Mouse (Mus musculus): ENCODE data around the gene Gprc5a. TPM values are rescaled to one million over a fixed set of nuclear protein-coding genes. Genes with fewer than 3 reads are reported as not detected.

Gene Gprc5a
- 2.0 and 2.3 TPM in 2 replicates for polyA plus RNA-seq (2014; fragmentation: Nextera tagmentation; extraction: Ambion mirVana)

GRCm38 (mm10) chr6:135065236-135065957, at the start of gene Gprc5a:
Gprc5a (plus strand) TSS chr6:135065651.
- WGBS, result 1% methylated on average over 44 of the region's 44 CpGs
- ATAC-seq (replicated peaks; ENCODE audit: insufficient number of reproducible peaks, low FRiP score, low TSS enrichment, low read depth), result 0 out of 2 replicates have a peak, but pooled peaks have one; percentile 27

DNA sequence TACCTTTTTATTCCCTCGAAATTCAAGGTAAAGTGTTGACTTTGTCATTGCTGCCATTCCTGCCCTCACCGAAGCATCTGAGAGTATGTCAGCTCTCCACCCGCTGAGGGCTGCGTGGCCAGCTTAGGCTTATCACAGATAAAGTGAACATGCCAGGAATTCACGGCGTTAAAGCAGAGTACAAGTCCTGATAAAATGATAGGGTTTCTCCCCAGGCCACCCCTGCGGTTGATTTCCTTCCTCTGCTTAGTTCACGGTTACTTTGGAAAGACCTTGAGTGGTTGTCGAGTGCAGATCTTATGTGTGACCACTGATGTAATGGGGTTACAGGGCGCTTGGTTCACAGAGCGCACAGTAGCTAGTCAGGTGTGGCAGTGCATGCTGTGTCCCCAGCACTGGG, 48.2 kb upstream of the Gprc5a start:
- H3K9me3 ChIP-seq (replicated peaks; ENCODE audit: control insufficient read depth, low read length), result no peaks in the 10 kb centered on the region
- peaks cover 31% of the 10 kb centered on the region for H3K36me3 ChIP-seq (replicated peaks; ENCODE audit: control insufficient read depth, insufficient read depth, low read depth, low read length)
- DNase-seq (ENCODE audit: low spot score) (no peak), ATAC-seq (replicated peaks; ENCODE audit: insufficient number of reproducible peaks, low FRiP score, low TSS enrichment, low read depth) (no peak)
- no peaks in the 10 kb centered on the region for H3K27me3 ChIP-seq (ENCODE audit: control insufficient read depth, insufficient read depth, low read length)
- H3K4me1 ChIP-seq (ENCODE audit: control insufficient read depth, insufficient read depth, low read length), result 0 out of 2 replicates have a peak, but pooled peaks cover 1% of the 10 kb centered on the region
- WGBS, result 95% methylated on average over 11 of the region's 11 CpGs
- H3K9ac ChIP-seq (replicated peaks; ENCODE audit: low read length), result no peak overlapping the region
- H3K4me3 ChIP-seq (ENCODE audit: low read depth, low read length), result no peak overlapping the region
- H3K4me2 ChIP-seq (ENCODE audit: low read depth, low read length), result no peak overlapping the region
- no peak overlapping the region for H3K27ac ChIP-seq (replicated peaks; ENCODE audit: low read depth, low read length)

More at GRCm38 (mm10) chr6:135065236-135065957, at the start of gene Gprc5a:
- H3K27ac ChIP-seq (replicated peaks; ENCODE audit: low read depth, low read length), result no peak within 1 kb of the TSS
- peak within 1 kb of the TSS; percentile 47 for H3K9ac ChIP-seq (replicated peaks; ENCODE audit: low read length)
- H3K4me2 ChIP-seq (ENCODE audit: low read depth, low read length), result peak within 1 kb of the TSS; percentile 57
- peak within 1 kb of the TSS; percentile 37 for H3K4me3 ChIP-seq (ENCODE audit: low read depth, low read length)
- 0 out of 2 replicates have a peak, but pooled peaks cover 5% of the 10 kb centered on the region for H3K27me3 ChIP-seq (ENCODE audit: control insufficient read depth, insufficient read depth, low read length)
- no peaks in the 10 kb centered on the region for H3K9me3 ChIP-seq (replicated peaks; ENCODE audit: control insufficient read depth, low read length)
- H3K36me3 ChIP-seq (replicated peaks; ENCODE audit: control insufficient read depth, insufficient read depth, low read depth, low read length), result no peaks in the 10 kb centered on the region
- H3K4me1 ChIP-seq (ENCODE audit: control insufficient read depth, insufficient read depth, low read length), result peaks cover 3% of the 10 kb centered on the region; the same call in 1 of the 2 replicates
- peak; percentile 63 for DNase-seq (ENCODE audit: low spot score)

DNA sequence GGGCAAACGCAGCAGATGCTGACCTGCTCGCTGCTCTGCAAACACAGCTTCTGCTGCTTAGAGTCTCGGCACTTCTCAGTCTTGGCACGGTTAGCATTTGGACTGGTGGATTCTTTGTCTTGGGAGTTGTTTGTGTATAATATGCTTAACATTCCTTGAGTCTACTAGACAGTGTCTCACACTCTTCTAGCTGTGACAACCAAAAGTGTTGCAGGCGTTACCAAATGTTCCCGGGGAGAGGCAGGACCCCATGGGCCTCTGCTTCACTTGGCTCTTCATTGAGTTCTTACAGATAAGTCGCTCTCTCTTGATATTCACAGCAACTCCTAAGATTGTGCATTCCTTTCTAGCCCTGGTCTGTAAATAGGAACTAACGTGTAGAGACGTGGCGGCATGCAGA, 45.9 kb upstream of the Gprc5a start:
- Histone ChIP-seq H3K9ac (replicated peaks; ENCODE audit: low read length) (no peak overlapping the region), H3K4me1 (ENCODE audit: control insufficient read depth, insufficient read depth, low read length) (no peaks in the 10 kb centered on the region), H3K27ac (replicated peaks; ENCODE audit: low read depth, low read length) (no peak overlapping the region), H3K27me3 (ENCODE audit: control insufficient read depth, insufficient read depth, low read length) (no peaks in the 10 kb centered on the region), H3K4me2 (ENCODE audit: low read depth, low read length) (no peak overlapping the region), H3K36me3 (replicated peaks; ENCODE audit: control insufficient read depth, insufficient read depth, low read depth, low read length) (peaks cover 32% of the 10 kb centered on the region), H3K4me3 (ENCODE audit: low read depth, low read length) (no peak overlapping the region), H3K9me3 (replicated peaks; ENCODE audit: control insufficient read depth, low read length) (no peaks in the 10 kb centered on the region)
- ATAC-seq (replicated peaks; ENCODE audit: insufficient number of reproducible peaks, low FRiP score, low TSS enrichment, low read depth) (no peak), DNase-seq (ENCODE audit: low spot score) (no peak)
- WGBS, result 91% methylated on average over 10 of the region's 10 CpGs

GRCm38 (mm10) chr6:135021633-135022032, 43.8 kb upstream of the Gprc5a start:
- Histone ChIP-seq H3K36me3 (replicated peaks; ENCODE audit: control insufficient read depth, insufficient read depth, low read depth, low read length) (peaks cover 31% of the 10 kb centered on the region), H3K9ac (replicated peaks; ENCODE audit: low read length) (no peak overlapping the region), H3K4me1 (ENCODE audit: control insufficient read depth, insufficient read depth, low read length) (no peaks in the 10 kb centered on the region), H3K9me3 (replicated peaks; ENCODE audit: control insufficient read depth, low read length) (no peaks in the 10 kb centered on the region), H3K27ac (replicated peaks; ENCODE audit: low read depth, low read length) (no peak overlapping the region), H3K27me3 (ENCODE audit: control insufficient read depth, insufficient read depth, low read length) (no peaks in the 10 kb centered on the region), H3K4me2 (ENCODE audit: low read depth, low read length) (no peak overlapping the region), H3K4me3 (ENCODE audit: low read depth, low read length) (no peak overlapping the region)
- WGBS, result 91% methylated on average over 3 of the region's 3 CpGs
- no peak for DNase-seq (ENCODE audit: low spot score)
- no peak for ATAC-seq (replicated peaks; ENCODE audit: insufficient number of reproducible peaks, low FRiP score, low TSS enrichment, low read depth)

GRCm38 (mm10) chr6:135023379-135023778, 42.1 kb upstream of the Gprc5a start:
- Histone ChIP-seq H3K4me3 (ENCODE audit: low read depth, low read length) (no peak overlapping the region), H3K9ac (replicated peaks; ENCODE audit: low read length) (no peak overlapping the region), H3K27ac (replicated peaks; ENCODE audit: low read depth, low read length) (no peak overlapping the region), H3K4me1 (ENCODE audit: control insufficient read depth, insufficient read depth, low read length) (no peaks in the 10 kb centered on the region), H3K27me3 (ENCODE audit: control insufficient read depth, insufficient read depth, low read length) (no peaks in the 10 kb centered on the region), H3K9me3 (replicated peaks; ENCODE audit: control insufficient read depth, low read length) (no peaks in the 10 kb centered on the region), H3K36me3 (replicated peaks; ENCODE audit: control insufficient read depth, insufficient read depth, low read depth, low read length) (peaks cover 18% of the 10 kb centered on the region), H3K4me2 (ENCODE audit: low read depth, low read length) (no peak overlapping the region)
- ATAC-seq (replicated peaks; ENCODE audit: insufficient number of reproducible peaks, low FRiP score, low TSS enrichment, low read depth) (no peak), DNase-seq (ENCODE audit: low spot score) (no peak)
- 94% methylated on average over 14 of the region's 14 CpGs for WGBS

- Histone ChIP-seq H3K4me2 (ENCODE audit: low read depth, low read length) (no peak overlapping the region), H3K27ac (replicated peaks; ENCODE audit: low read depth, low read length) (no peak overlapping the region), H3K9me3 (replicated peaks; ENCODE audit: control insufficient read depth, low read length) (no peaks in the 10 kb centered on the region), H3K4me1 (ENCODE audit: control insufficient read depth, insufficient read depth, low read length) (no peaks in the 10 kb centered on the region), H3K9ac (replicated peaks; ENCODE audit: low read length) (no peak overlapping the region), H3K4me3 (ENCODE audit: low read depth, low read length) (no peak overlapping the region), H3K36me3 (replicated peaks; ENCODE audit: control insufficient read depth, insufficient read depth, low read depth, low read length) (peaks cover 12% of the 10 kb centered on the region), H3K27me3 (ENCODE audit: control insufficient read depth, insufficient read depth, low read length) (no peaks in the 10 kb centered on the region)
- WGBS, result 84% methylated on average over 1 of the region's 1 CpGs
- ATAC-seq (replicated peaks; ENCODE audit: insufficient number of reproducible peaks, low FRiP score, low TSS enrichment, low read depth) (no peak), DNase-seq (ENCODE audit: low spot score) (no peak)
Observed at GRCm38 (mm10) chr6:135024781-135025420, 40.5 kb upstream of the Gprc5a start.

GRCm38 (mm10) chr6:135026232-135026631, 39.2 kb upstream of the Gprc5a start:
- DNase-seq (ENCODE audit: low spot score) (peak; percentile 36), ATAC-seq (replicated peaks; ENCODE audit: insufficient number of reproducible peaks, low FRiP score, low TSS enrichment, low read depth) (0 out of 2 replicates have a peak, but pooled peaks have one; percentile 53)
- Histone ChIP-seq H3K9ac (replicated peaks; ENCODE audit: low read length) (no peak overlapping the region), H3K9me3 (replicated peaks; ENCODE audit: control insufficient read depth, low read length) (no peaks in the 10 kb centered on the region), H3K4me1 (ENCODE audit: control insufficient read depth, insufficient read depth, low read length) (no peaks in the 10 kb centered on the region), H3K36me3 (replicated peaks; ENCODE audit: control insufficient read depth, insufficient read depth, low read depth, low read length) (peaks cover 9% of the 10 kb centered on the region), H3K27ac (replicated peaks; ENCODE audit: low read depth, low read length) (no peak overlapping the region), H3K4me3 (ENCODE audit: low read depth, low read length) (no peak overlapping the region), H3K4me2 (ENCODE audit: low read depth, low read length) (no peak overlapping the region), H3K27me3 (ENCODE audit: control insufficient read depth, insufficient read depth, low read length) (no peaks in the 10 kb centered on the region)
- 18% methylated on average over 3 of the region's 3 CpGs for WGBS

DNA sequence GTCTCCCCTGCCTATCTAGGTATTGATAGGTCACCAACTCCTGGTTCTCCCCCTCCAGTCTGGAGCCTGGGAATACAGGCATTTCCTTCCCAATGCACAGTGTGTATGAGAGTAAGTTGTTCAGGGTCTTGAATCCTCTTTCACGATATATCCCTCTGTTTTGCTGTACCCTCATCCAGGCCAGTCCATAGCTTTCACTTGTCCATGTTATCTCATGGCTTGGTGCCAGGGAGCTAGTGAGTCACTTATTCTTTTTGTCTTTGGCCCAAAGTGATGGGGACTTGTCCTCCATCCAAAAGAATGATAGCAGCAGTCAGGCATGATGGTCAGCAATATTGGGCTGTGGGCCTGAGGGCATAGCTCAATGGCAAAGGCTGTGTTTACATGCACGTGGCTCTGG, 38.7 kb upstream of the Gprc5a start:
- Histone ChIP-seq H3K27me3 (ENCODE audit: control insufficient read depth, insufficient read depth, low read length) (no peaks in the 10 kb centered on the region), H3K27ac (replicated peaks; ENCODE audit: low read depth, low read length) (no peak overlapping the region), H3K4me1 (ENCODE audit: control insufficient read depth, insufficient read depth, low read length) (no peaks in the 10 kb centered on the region), H3K4me3 (ENCODE audit: low read depth, low read length) (no peak overlapping the region), H3K9ac (replicated peaks; ENCODE audit: low read length) (no peak overlapping the region), H3K36me3 (replicated peaks; ENCODE audit: control insufficient read depth, insufficient read depth, low read depth, low read length) (peaks cover 4% of the 10 kb centered on the region; the same call in 1 of the 2 replicates), H3K4me2 (ENCODE audit: low read depth, low read length) (no peak overlapping the region), H3K9me3 (replicated peaks; ENCODE audit: control insufficient read depth, low read length) (no peaks in the 10 kb centered on the region)
- ATAC-seq (replicated peaks; ENCODE audit: insufficient number of reproducible peaks, low FRiP score, low TSS enrichment, low read depth) (no peak), DNase-seq (ENCODE audit: low spot score) (no peak)
- 71% methylated on average over 2 of the region's 2 CpGs for WGBS

Measured in embryonic facial prominence, embryonic 11.5 days (tissue).